Comparison of ENCODE assay signal across 8 mouse cellular contexts in the genomic region with DNA sequence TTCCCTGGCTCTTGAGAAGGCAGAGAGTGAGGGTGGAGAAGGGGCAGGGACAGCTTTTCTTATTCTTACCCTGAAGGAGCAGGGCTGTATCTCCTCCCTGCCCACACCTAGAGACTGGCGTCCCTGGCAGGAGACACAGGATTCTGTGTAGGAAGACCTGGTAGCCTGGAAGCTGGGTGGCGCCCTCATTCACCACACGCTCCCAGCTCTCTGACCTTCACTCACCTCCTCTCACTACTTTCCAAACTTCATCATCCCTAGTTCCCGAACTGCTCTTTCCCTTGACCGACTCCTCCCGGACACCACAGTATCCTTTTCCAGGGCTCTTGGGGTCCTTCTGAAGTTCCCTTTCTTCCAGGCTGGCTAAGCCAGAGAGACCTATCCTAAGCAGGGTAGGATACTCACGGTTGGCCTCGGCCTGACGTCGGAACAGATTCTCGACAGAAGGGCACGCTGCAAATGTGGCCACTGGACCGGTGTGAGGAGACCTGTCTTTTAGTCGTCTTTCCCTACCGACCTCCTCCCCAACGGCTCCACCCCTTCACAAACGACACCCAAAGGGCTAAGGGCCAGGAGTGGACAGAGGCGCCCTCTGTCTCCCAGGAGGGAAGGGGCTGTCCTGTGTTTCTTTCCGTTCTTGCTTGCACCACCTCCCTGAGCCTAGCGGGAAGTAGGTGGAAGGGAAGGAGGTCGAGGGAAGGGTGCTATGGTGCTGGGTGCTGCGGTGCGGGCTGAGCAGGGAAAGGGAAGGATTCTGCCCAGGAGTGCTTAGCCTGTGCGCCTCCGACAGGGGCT. TPM values are rescaled to one million over a fixed set of nuclear protein-coding genes. Genes with fewer than 3 reads are reported as not detected.
A peak's percentile ranks its signal among the peaks of the same experiment; 100 is the strongest.
DNase-seq lines count a peak whose midpoint lies in the region; ATAC-seq and TF ChIP-seq lines count a peak whose summit lies in the region.

A gene (minus strand): TSS at position 597 of the 795 bp plus-strand sequence.
A gene (plus strand): TSS at position 640 of the 795 bp plus-strand sequence.

- peak; percentile 82 for TF ChIP-seq POLR2A in kidney, adult 2 months (IDR thresholded peaks at IDR 0.05; ENCODE audit: low read depth, low read length)
- TF ChIP-seq POLR2A in limb, embryonic 14.5 days (IDR thresholded peaks at IDR 0.05; ENCODE audit: borderline replicate concordance, extremely low read depth, insufficient read depth, insufficient read length), result no peak
- no peak for TF ChIP-seq POLR2A in thymus, adult 2 months (IDR thresholded peaks at IDR 0.05; ENCODE audit: control insufficient read depth, extremely low read depth, insufficient read depth, low read length, poor library complexity)

- H3K4me2 ChIP-seq in limb, embryonic 14.5 days (replicated peaks; ENCODE audit: low read depth, low read length, severe bottlenecking), result peak within 1 kb of the TSS; percentile 84
- peak within 1 kb of the TSS; percentile 60 for H3K4me2 ChIP-seq in midbrain, embryonic 15.5 days

- in situ Hi-C loops in Patski (cut with MboI; ENCODE audit: low pct_unique_long_range_greater_than_20kb), result no loop called here

- POLR2A ChIA-PET in Patski (lab: Charles Lee), result interaction anchor here (1.3 kb wide), 1 partner anchor 100 kb away, joined by 4 read pairs; no protein-coding TSS in a partner anchor

- WGBS in embryonic facial prominence, embryonic 10.5 days, result 2% methylated on average over 25 of the region's 25 CpGs
- WGBS in kidney, adult 2 months, result 2% methylated on average over 25 of the region's 25 CpGs
- 4% methylated on average over 24 of the region's 25 CpGs for WGBS in limb, embryonic 14.5 days
- 6% methylated on average over 25 of the region's 25 CpGs for WGBS in midbrain, embryonic 15.5 days
- WGBS in thymus, adult 2 months, result 13% methylated on average over 24 of the region's 25 CpGs

- peak within 1 kb of the TSS; percentile 58 for H3K4me3 ChIP-seq in embryonic facial prominence, embryonic 10.5 days
- H3K4me3 ChIP-seq in kidney, adult 2 months (ENCODE audit: insufficient read depth, low read depth, low read length), result peak within 1 kb of the TSS; percentile 60
- peak within 1 kb of the TSS; percentile 34 for H3K4me3 ChIP-seq in limb, embryonic 14.5 days (replicated peaks; ENCODE audit: low read length)
- H3K4me3 ChIP-seq in midbrain, embryonic 15.5 days, result peak within 1 kb of the TSS; percentile 34
- H3K4me3 ChIP-seq in thymus, adult 2 months (ENCODE audit: control insufficient read depth, insufficient read depth, low read length), result peak within 1 kb of the TSS; percentile 90

- H3K9ac ChIP-seq in limb, embryonic 14.5 days (ENCODE audit: low read depth, low read length, severe bottlenecking), result peak within 1 kb of the TSS; percentile 46
- H3K9ac ChIP-seq in midbrain, embryonic 15.5 days, result peak within 1 kb of the TSS; percentile 25

- no peak for TF ChIP-seq CTCF in Patski (IDR thresholded peaks at IDR 0.05)
- TF ChIP-seq CTCF in kidney, adult 2 months (conservative IDR thresholded peaks at IDR 0.05; ENCODE audit: insufficient read depth, insufficient read length, low read depth, low read length), result peak; percentile 56
- no peak for TF ChIP-seq CTCF in thymus, adult 2 months (IDR thresholded peaks at IDR 0.05; ENCODE audit: borderline replicate concordance, control insufficient read depth, extremely low read depth, insufficient read depth, low read length, poor library complexity)

- no peaks in the 10 kb centered on the region for H3K27me3 ChIP-seq in Patski
- H3K27me3 ChIP-seq in embryonic facial prominence, embryonic 10.5 days (replicated peaks; ENCODE audit: low read depth, poor library complexity, severe bottlenecking), result peaks cover 52% of the 10 kb centered on the region
- H3K27me3 ChIP-seq in kidney, adult 2 months (replicated peaks; ENCODE audit: control insufficient read depth, insufficient read depth, low read length), result no peaks in the 10 kb centered on the region
- no peaks in the 10 kb centered on the region for H3K27me3 ChIP-seq in limb, embryonic 14.5 days (ENCODE audit: control insufficient read depth, insufficient read depth, low read length)
- H3K27me3 ChIP-seq in midbrain, embryonic 15.5 days (replicated peaks), result peaks cover 28% of the 10 kb centered on the region
- H3K27me3 ChIP-seq in thymus, adult 2 months (ENCODE audit: control insufficient read depth, insufficient read depth, low read length), result no peaks in the 10 kb centered on the region

- DNase-seq in 416B (ENCODE audit: low read depth), result peak; percentile 78
- no peak for DNase-seq in Patski (ENCODE audit: low read depth, low spot score)
- DNase-seq in embryonic facial prominence, embryonic 10.5 days (ENCODE audit: low spot score), result peak; percentile 40
- DNase-seq in heart, adult 8-10 months (ENCODE audit: low spot score), result peak; percentile 87
- peak; percentile 94 for DNase-seq in kidney, adult 2 months
- DNase-seq in limb, embryonic 14.5 days (ENCODE audit: low spot score), result peak; percentile 16
- peak; percentile 28 for DNase-seq in thymus, adult 2 months

- H3K27ac ChIP-seq in embryonic facial prominence, embryonic 10.5 days (replicated peaks), result peak within 1 kb of the TSS; percentile 24; the same call in 1 of the 2 replicates
- H3K27ac ChIP-seq in kidney, adult 2 months (ENCODE audit: insufficient read depth, low read depth, low read length), result peak within 1 kb of the TSS; percentile 88
- no peak within 1 kb of the TSS for H3K27ac ChIP-seq in limb, embryonic 14.5 days (replicated peaks; ENCODE audit: low read depth, low read length)
- H3K27ac ChIP-seq in midbrain, embryonic 15.5 days, result no peak within 1 kb of the TSS
- no peak within 1 kb of the TSS for H3K27ac ChIP-seq in thymus, adult 2 months (ENCODE audit: control insufficient read depth, insufficient read depth, low read length)

- CTCF ChIA-PET in Patski (lab: Charles Lee), result interaction anchor here (0.8 to 3.0 kb wide), 8 partner anchors 8 to 139 kb away, joined by 3 to 22 read pairs (median 4); a partner anchor contains a TSS

- H3K36me3 ChIP-seq in embryonic facial prominence, embryonic 10.5 days (replicated peaks), result no peaks in the 10 kb centered on the region
- H3K36me3 ChIP-seq in kidney, adult 2 months (ENCODE audit: control insufficient read depth, insufficient read depth, low read length), result no peaks in the 10 kb centered on the region
- no peaks in the 10 kb centered on the region for H3K36me3 ChIP-seq in limb, embryonic 14.5 days (ENCODE audit: control insufficient read depth, insufficient read depth, low read length)
- H3K36me3 ChIP-seq in midbrain, embryonic 15.5 days (replicated peaks), result no peaks in the 10 kb centered on the region
- no peaks in the 10 kb centered on the region for H3K36me3 ChIP-seq in thymus, adult 2 months (ENCODE audit: control insufficient read depth, insufficient read depth, low read length)

- ATAC-seq in Patski, result peak; percentile 91
- ATAC-seq in limb, embryonic 14.5 days (ENCODE audit: low FRiP score, low read depth), result peak; percentile 18; the same call in 1 of the 2 replicates
- no peak for ATAC-seq in midbrain, embryonic 15.5 days (replicated peaks)

- H3K9me3 ChIP-seq in embryonic facial prominence, embryonic 10.5 days, result no peaks in the 10 kb centered on the region
- no peaks in the 10 kb centered on the region for H3K9me3 ChIP-seq in limb, embryonic 14.5 days (ENCODE audit: control insufficient read depth, low read length)
- no peaks in the 10 kb centered on the region for H3K9me3 ChIP-seq in midbrain, embryonic 15.5 days

- H3K4me1 ChIP-seq in embryonic facial prominence, embryonic 10.5 days, result peaks cover 23% of the 10 kb centered on the region
- H3K4me1 ChIP-seq in kidney, adult 2 months (ENCODE audit: control insufficient read depth, insufficient read depth, low read length), result no peaks in the 10 kb centered on the region
- peaks cover 13% of the 10 kb centered on the region for H3K4me1 ChIP-seq in limb, embryonic 14.5 days (ENCODE audit: control insufficient read depth, insufficient read depth, low read length)
- peaks cover 15% of the 10 kb centered on the region for H3K4me1 ChIP-seq in midbrain, embryonic 15.5 days
- H3K4me1 ChIP-seq in thymus, adult 2 months (replicated peaks; ENCODE audit: control insufficient read depth, insufficient read depth, low read length), result peaks cover 17% of the 10 kb centered on the region

RNA-seq across cellular contexts. Expression of the first gene that starts in this region (rescaled TPM):
- 190 TPM for polyA plus RNA-seq in Patski (2021)
- polyA plus RNA-seq in embryonic facial prominence, embryonic 10.5 days (2016; fragmentation: Nextera tagmentation; extraction: Ambion mirVana), result 5.7 and 6.4 TPM in 2 replicates
- total RNA-seq in heart, adult 8-10 months (2022), result 1,000 to 10,000 TPM; 1,071 to 1,219 (median 1,134) TPM
- 625 and 771 TPM in 2 replicates for polyA plus RNA-seq in kidney, adult 2 months (2012; rRNA removed)
- 23.6 and 33.6 TPM in 2 replicates for polyA plus RNA-seq in limb, embryonic 14.5 days (2012; rRNA removed)
- polyA plus RNA-seq in limb, embryonic 14.5 days (2014; fragmentation: Nextera tagmentation; extraction: Ambion mirVana), result 30.2 and 32.5 TPM in 2 replicates
- 11.5 and 13.4 TPM in 2 replicates for polyA plus RNA-seq in midbrain, embryonic 15.5 days (2015; fragmentation: Nextera tagmentation; extraction: Ambion mirVana)
- 54.7 and 122 TPM in 2 replicates for polyA plus RNA-seq in thymus, adult 2 months (2012; rRNA removed)

RNA-seq across cellular contexts. Expression of the second gene that starts in this region (rescaled TPM):
- 54.3 TPM for polyA plus RNA-seq in Patski (2021)
- polyA plus RNA-seq in embryonic facial prominence, embryonic 10.5 days (2016; fragmentation: Nextera tagmentation; extraction: Ambion mirVana), result 8.3 and 8.5 TPM in 2 replicates
- 10 to 100 TPM; 25.0 to 34.8 (median 27.8) TPM for total RNA-seq in heart, adult 8-10 months (2022)
- polyA plus RNA-seq in kidney, adult 2 months (2012; rRNA removed), result 64.7 and 65.4 TPM in 2 replicates
- polyA plus RNA-seq in limb, embryonic 14.5 days (2012; rRNA removed), result 21.7 and 34.1 TPM in 2 replicates
- 37.1 and 44.7 TPM in 2 replicates for polyA plus RNA-seq in limb, embryonic 14.5 days (2014; fragmentation: Nextera tagmentation; extraction: Ambion mirVana)
- polyA plus RNA-seq in midbrain, embryonic 15.5 days (2015; fragmentation: Nextera tagmentation; extraction: Ambion mirVana), result 7.0 and 7.4 TPM in 2 replicates
- 59.1 and 83.0 TPM in 2 replicates for polyA plus RNA-seq in thymus, adult 2 months (2012; rRNA removed)

Comparison
In these comparisons a context has a peak if more than half of its experiments do, and no peak if none do; other contexts are left out.
1. H3K27ac ChIP-seq: peak in embryonic facial prominence, embryonic 10.5 days (single experiment) and kidney, adult 2 months (single experiment); none in limb, embryonic 14.5 days (single experiment), midbrain, embryonic 15.5 days (single experiment) and thymus, adult 2 months (single experiment).
2. H3K4me3 ChIP-seq: peak in every context shown above with its lines; median percentile 90 in thymus, adult 2 months; 60 in kidney, adult 2 months; 58 in embryonic facial prominence, embryonic 10.5 days; 34 in limb, embryonic 14.5 days; 34 in midbrain, embryonic 15.5 days.